Mouse (Mus musculus) gastrocnemius, adult 2 months (tissue): ENCODE measurements at regions not wholly inside any gene's neighbourhood (a gene's known extent, or its start where the extent isn't known, plus 50 kb on each side); places are given as distances from the start of the nearest gene placed in this dataset.
A peak's percentile ranks its signal among the peaks of the same experiment; 100 is the strongest.
"Not testable (repeated sequence)": the region's sequence is repeated elsewhere in the genome, so short reads cannot be mapped to it uniquely, and the experiment has no call there.

ENCODE experiments used
- DNase-seq: peaks from one replicate; pipeline ENCODE4 v3.0.0; 2022
- H3K27ac ChIP-seq: fragments of 200-600 bp; 2 replicates; pipeline ENCODE4 v1.8.1; 2022; ENCODE audit warnings: mild to moderate bottlenecking
- H3K4me3 ChIP-seq: fragments of 200-600 bp; 2 replicates; pipeline ENCODE4 v1.8.1; 2022; ENCODE audit warnings: mild to moderate bottlenecking, moderate library complexity
- CTCF ChIP-seq: fragments of 200-600 bp; IDR thresholded peaks from 2 replicates; pipeline ENCODE4 v1.8.1; 2022; ENCODE audit warnings: antibody characterized with exemption, mild to moderate bottlenecking, moderate library complexity
- intact Hi-C: fragments of 180-260 bp; cut with DNase I; formaldehyde crosslinking; loops from one replicate; pipeline ENCODE4 v1.15.1; 2025

DNA sequence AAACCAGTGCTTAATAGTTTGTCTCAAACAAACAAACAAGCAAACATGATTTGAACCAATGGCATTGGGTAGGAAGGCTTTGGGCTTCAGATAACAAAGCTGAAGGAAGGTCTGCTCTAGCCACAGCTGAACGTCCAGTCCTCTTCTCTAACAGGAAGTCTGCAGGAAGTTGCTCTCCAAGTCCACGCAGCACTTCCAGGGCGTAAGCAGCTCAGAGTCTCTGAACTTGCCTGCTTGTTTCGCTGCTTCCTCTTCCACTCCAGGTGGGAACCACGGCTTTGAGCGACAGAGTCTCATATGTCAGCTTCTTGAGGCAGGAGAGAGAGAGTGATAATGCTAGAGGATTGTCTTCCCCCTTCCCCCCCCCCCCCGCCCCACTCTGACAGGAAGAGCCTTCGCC, 123.6 kb downstream of the Tnfrsf21 start:
- no peak for DNase-seq
- H3K27ac ChIP-seq: peak overlapping the region; percentile 28; the same call in 1 of the 2 replicates
- H3K4me3 ChIP-seq: no peak overlapping the region
- intact Hi-C loops: loop anchor here (5.0 kb wide), 2 partner anchors 92 to 123 kb away; partner anchors contain the start of gene Tnfrsf21
- no peak for TF ChIP-seq CTCF

DNA sequence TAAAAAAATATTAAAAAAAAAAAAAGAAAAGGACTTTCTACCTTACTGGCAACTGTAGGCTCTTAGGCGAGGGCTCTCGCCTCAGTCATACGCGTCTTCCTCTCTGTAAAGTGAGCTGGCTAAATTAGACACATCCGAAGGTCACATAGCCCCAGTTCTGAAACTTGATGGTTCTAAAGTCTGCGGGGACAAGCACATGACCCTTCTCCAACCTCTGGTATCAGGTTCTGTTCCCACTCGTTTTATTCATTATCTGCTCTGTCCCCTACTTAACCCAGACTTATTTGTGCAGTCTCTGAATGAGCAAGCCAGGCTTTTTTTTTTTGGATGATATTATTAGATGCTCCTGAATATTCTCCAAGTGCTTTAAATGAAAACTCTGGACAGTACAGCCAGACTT, 125.4 kb downstream of the Tnfrsf21 start:
- Histone ChIP-seq H3K4me3 (no peak overlapping the region), H3K27ac (peak overlapping the region; percentile 62)
- intact Hi-C loops: loop anchor here (5.0 kb wide), 2 partner anchors 91 to 124 kb away; partner anchors contain the start of gene Tnfrsf21
- no peak for TF ChIP-seq CTCF
- DNase-seq: no peak

DNA sequence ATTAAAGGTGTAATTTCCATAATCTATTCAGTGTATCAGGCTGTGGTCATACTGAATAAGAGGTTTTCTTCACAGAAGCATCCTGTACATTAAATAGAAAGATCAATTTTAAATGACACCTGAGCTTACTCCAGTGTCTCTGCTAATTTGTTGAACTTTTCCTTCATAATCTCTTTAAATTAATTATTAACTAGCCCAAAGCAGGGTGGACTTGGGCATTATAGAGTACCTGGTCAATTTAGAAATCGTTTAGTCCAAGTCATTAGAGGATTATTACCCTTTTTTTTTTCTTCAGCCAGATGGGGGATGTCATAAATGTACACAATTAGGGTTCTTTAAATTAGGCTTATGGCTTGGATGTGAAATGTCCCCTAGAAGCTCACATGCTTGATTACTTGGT, 124.4 kb upstream of the Adgrf1 start:
- DNase-seq: no peak
- no peak overlapping the region for H3K27ac ChIP-seq
- intact Hi-C loops: no loop called here
- no peak for TF ChIP-seq CTCF
- no peak overlapping the region for H3K4me3 ChIP-seq

DNA sequence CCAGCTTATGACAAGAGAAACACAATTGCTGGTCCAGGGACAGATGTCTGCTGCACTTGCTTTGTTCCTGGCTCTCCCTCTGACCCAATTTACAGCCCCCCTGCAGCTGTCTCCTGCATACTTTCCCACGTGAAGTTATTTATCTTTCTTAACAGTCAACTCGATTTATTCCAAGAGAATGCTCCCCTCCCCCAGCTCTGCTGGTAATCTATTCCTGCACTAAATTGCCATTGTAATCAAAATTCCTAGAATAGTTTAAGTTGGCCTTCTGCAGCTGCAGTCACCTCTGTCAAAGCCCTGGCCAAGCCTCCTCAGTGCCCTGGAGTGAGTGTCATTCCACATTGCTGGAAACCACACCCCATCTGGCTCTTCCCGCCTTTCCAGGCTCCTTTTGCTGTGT, 122.2 kb upstream of the Adgrf1 start:
- intact Hi-C loops: no loop called here
- Histone ChIP-seq H3K4me3 (no peak overlapping the region), H3K27ac (0 out of 2 replicates have a peak overlapping the region, but pooled peaks have one; percentile 3)
- no peak for TF ChIP-seq CTCF
- DNase-seq: no peak

DNA sequence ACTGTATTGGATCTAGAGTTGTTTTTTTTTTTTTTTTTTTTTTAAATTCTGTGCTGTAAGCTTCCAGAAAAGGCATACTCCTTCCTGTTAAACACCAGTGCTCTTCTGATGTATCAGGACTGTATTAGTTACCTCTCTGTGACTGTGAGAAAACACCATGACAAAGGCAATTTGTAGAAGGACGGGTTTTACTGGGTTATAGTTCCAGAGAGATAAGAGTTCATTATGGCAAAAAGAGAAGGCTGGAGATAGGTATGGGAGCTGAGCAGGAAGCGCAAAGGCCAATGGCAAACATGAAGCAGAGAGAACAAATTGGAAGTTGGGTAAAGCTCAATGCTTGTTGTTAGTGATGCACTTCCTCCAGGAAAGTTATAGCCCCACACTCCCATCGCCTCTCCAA, 117.5 kb upstream of the Adgrf1 start:
- intact Hi-C loops: no loop called here
- no peak for DNase-seq
- no peak overlapping the region for H3K27ac ChIP-seq

DNA sequence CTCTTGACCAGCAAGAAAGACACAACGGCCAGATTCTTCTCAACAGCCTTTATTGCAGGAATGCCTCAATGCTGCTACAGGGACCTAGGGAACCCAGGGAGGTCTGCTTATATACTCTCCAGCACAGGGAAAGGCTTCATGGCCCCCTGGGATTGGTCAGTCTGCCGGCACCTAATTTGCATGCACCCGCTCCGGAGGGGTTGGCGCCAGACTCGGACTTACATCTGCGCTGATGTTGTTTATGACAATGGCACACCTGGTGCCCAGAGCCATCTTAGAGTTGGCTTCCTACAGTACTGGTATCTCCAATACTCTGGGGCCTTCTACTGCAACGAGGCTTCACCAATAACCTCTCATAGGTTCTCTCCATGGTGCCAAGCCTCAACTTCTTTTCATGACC, 114.9 kb upstream of the Adgrf1 start:
- intact Hi-C loops, H3K4me3 ChIP-seq, DNase-seq, H3K27ac ChIP-seq: not testable (repeated sequence)

More for the DNA sequence above, 117.5 kb upstream of the Adgrf1 start:
- TF ChIP-seq CTCF: no peak
- H3K4me3 ChIP-seq: no peak overlapping the region

GRCm38 (mm10) chr17:43156116-43156515, 114.0 kb upstream of the Adgrf1 start:
- H3K4me3 ChIP-seq: no peak overlapping the region
- intact Hi-C loops: no loop called here
- H3K27ac ChIP-seq: no peak overlapping the region
- DNase-seq: no peak
- no peak for TF ChIP-seq CTCF

- H3K4me3 ChIP-seq: peak overlapping the region; percentile 28
- TF ChIP-seq CTCF: no peak
- peak overlapping the region; percentile 2; the same call in 1 of the 2 replicates for H3K27ac ChIP-seq
- no peak for DNase-seq
- intact Hi-C loops: no loop called here
Measured at GRCm38 (mm10) chr17:43157781-43158501, 112.2 kb upstream of the Adgrf1 start.

DNA sequence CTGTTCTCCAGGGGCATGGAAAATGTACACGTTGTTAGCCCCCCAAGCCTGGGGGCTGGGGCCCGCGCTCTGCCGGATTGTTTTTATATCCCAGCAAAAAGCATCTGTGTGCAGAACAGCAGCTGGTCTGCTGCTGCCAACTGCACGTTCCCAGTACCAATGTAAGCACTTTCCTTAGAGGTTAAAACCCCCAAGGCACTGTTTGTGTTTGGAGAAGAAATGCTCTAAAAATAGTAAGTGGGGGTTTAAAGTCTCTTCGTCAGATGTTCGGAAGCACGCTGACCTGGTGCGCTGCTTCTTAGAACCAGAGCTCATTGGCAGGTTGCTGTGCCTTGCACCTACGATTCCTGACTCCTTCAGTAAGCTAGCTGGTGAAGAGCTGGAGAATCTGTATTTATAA, 111.4 kb upstream of the Adgrf1 start:
- DNase-seq: no peak
- intact Hi-C loops: no loop called here
- TF ChIP-seq CTCF: no peak
- H3K27ac ChIP-seq: no peak overlapping the region; the same call in 1 of the 2 replicates
- peak overlapping the region; percentile 28 for H3K4me3 ChIP-seq

- H3K4me3 ChIP-seq, H3K27ac ChIP-seq, DNase-seq, intact Hi-C loops: not testable (repeated sequence)
Measured at GRCm38 (mm10) chr17:43161306-43161705, 108.8 kb upstream of the Adgrf1 start.

GRCm38 (mm10) chr17:43163126-43163525, 107.0 kb upstream of the Adgrf1 start:
- Histone ChIP-seq H3K27ac (no peak overlapping the region), H3K4me3 (no peak overlapping the region)
- intact Hi-C loops: no loop called here
- DNase-seq: no peak
- no peak for TF ChIP-seq CTCF

- DNase-seq: no peak
- peak overlapping the region; percentile 25; the same call in 1 of the 2 replicates for H3K27ac ChIP-seq
- no peak overlapping the region for H3K4me3 ChIP-seq
- TF ChIP-seq CTCF: no peak
- intact Hi-C loops: no loop called here
Measured at GRCm38 (mm10) chr17:43166091-43166490, 104.0 kb upstream of the Adgrf1 start.

GRCm38 (mm10) chr17:43169435-43169834, 100.7 kb upstream of the Adgrf1 start:
- no peak overlapping the region for H3K27ac ChIP-seq
- no peak overlapping the region for H3K4me3 ChIP-seq
- no peak for TF ChIP-seq CTCF
- intact Hi-C loops: no loop called here
- DNase-seq: no peak

GRCm38 (mm10) chr17:43172657-43173165, 97.4 kb upstream of the Adgrf1 start:
- DNase-seq: no peak
- TF ChIP-seq CTCF: no peak
- no peak overlapping the region for H3K27ac ChIP-seq
- intact Hi-C loops: no loop called here
- H3K4me3 ChIP-seq: no peak overlapping the region
